Mouse (Mus musculus) neutrophil, adult 5-6 weeks (primary cell): ENCODE results near the gene Clic3. TPM values are rescaled to one million over a fixed set of nuclear protein-coding genes. Genes with fewer than 3 reads are reported as not detected.

Source experiments
- ATAC-seq: fragments of 151-379, 151-347 bp; 2 replicates; pipeline ENCODE4 v1.8.0; 2017; ENCODE audit warnings: mild to moderate bottlenecking, moderate TSS enrichment; ENCODE audit not compliant: insufficient number of reproducible peaks, poor library complexity, low FRiP score, severe bottlenecking; ENCODE audit errors: extremely low read depth
- total RNA-seq: library from RNA; stranded (forward); fragments of 200-1000 nt; gene quantifications from 2 replicates; pipeline ENCODE4 v1.2.3, GENCODE M21; 2017

Clic3 gene
- total RNA-seq, 1 experiment from 2014 or later: not detected

- ATAC-seq: no peak
Observed at GRCm38 (mm10) chr2:25477541-25477940, 20.9 kb downstream of the Clic3 start.

- no peak for ATAC-seq
Observed at GRCm38 (mm10) chr2:25477967-25478675, 21.5 kb downstream of the Clic3 start.

GRCm38 (mm10) chr2:25479551-25480311 is 23.1 kb downstream of the Clic3 start:
- ATAC-seq: no peak

- ATAC-seq: no peak
Observed at GRCm38 (mm10) chr2:25480541-25480940, 23.9 kb downstream of the Clic3 start.

GRCm38 (mm10) chr2:25482969-25483368 is 26.3 kb downstream of the Clic3 start:
- ATAC-seq: peak; percentile 80

- ATAC-seq: no peak
Observed at GRCm38 (mm10) chr2:25484901-25485647, 28.4 kb downstream of the Clic3 start.

- ATAC-seq: no peak
Observed at GRCm38 (mm10) chr2:25487965-25488670, 31.5 kb downstream of the Clic3 start.

GRCm38 (mm10) chr2:25488671-25489068 is 32.0 kb downstream of the Clic3 start:
- ATAC-seq: no peak

- no peak for ATAC-seq
Observed at GRCm38 (mm10) chr2:25492988-25493387, 36.4 kb downstream of the Clic3 start.

- ATAC-seq: no peak
Observed at GRCm38 (mm10) chr2:25493476-25493961, 36.9 kb downstream of the Clic3 start, which contains the start of gene Lcn12. TSS of gene Lcn12 (minus strand) at chr2:25493911.

- no peak for ATAC-seq
Observed at GRCm38 (mm10) chr2:25496462-25496861, 39.8 kb downstream of the Clic3 start.

GRCm38 (mm10) chr2:25497846-25498575 is 41.4 kb downstream of the Clic3 start:
- ATAC-seq: no peak

GRCm38 (mm10) chr2:25498622-25499478 is 42.2 kb downstream of the Clic3 start:
- ATAC-seq: no peak

- ATAC-seq: no peak
Observed at GRCm38 (mm10) chr2:25500071-25500575, 43.5 kb downstream of the Clic3 start.

GRCm38 (mm10) chr2:25500576-25501405 is 44.2 kb downstream of the Clic3 start, which contains the start of gene Fbxw5:
TSS of gene Fbxw5 (plus strand) at chr2:25500750.
- ATAC-seq: peak; percentile 80
